Mouse (Mus musculus) lung, postnatal 0 days (tissue): ENCODE measurements around the gene Gas8. TPM values are rescaled to one million over a fixed set of nuclear protein-coding genes. Genes with fewer than 3 reads are reported as not detected.
"Not testable (repeated sequence)": the region's sequence is repeated elsewhere in the genome, so short reads cannot be mapped to it uniquely, and the experiment has no call there.

ENCODE experiments used
- ATAC-seq: fragments of 200-750 bp; cut with Nextera tagmentation; 2 replicates; pipeline ENCODE4 v1.8.0; 2017; ENCODE audit warnings: moderate library complexity
- DNase-seq: peaks from one replicate; pipeline ENCODE4 v3.0.0-alpha.2; 2016; ENCODE audit warnings: low spot score
- H3K27ac ChIP-seq: fragments of 300-500 bp; sonication (generic); 2 replicates; pipeline ENCODE4 v1.5.1; 2014; ENCODE audit warnings: antibody characterized with exemption, mild to moderate bottlenecking, low read length, mixed read lengths
- H3K27me3 ChIP-seq: fragments of 300-500 bp; sonication (generic); replicated peaks from 2 replicates; pipeline ENCODE4 v1.6.1; 2014; ENCODE audit warnings: low read length, mixed read lengths; ENCODE audit not compliant: insufficient read depth
- H3K36me3 ChIP-seq: fragments of 300-500 bp; sonication (generic); 2 replicates; pipeline ENCODE4 v1.6.1; 2014; ENCODE audit warnings: low read length, mixed read lengths; ENCODE audit not compliant: insufficient read depth
- H3K4me1 ChIP-seq: fragments of 300-500 bp; sonication (generic); 2 replicates; pipeline ENCODE4 v1.6.1; 2014; ENCODE audit warnings: antibody characterized with exemption, low read depth, low read length, mixed read lengths; ENCODE audit not compliant: insufficient read depth
- H3K4me2 ChIP-seq: fragments of 300-500 bp; sonication (generic); replicated peaks from 2 replicates; pipeline ENCODE4 v1.6.1; 2014; ENCODE audit warnings: low read depth, mild to moderate bottlenecking, low read length, moderate library complexity, mixed read lengths
- H3K4me3 ChIP-seq: fragments of 300-500 bp; sonication (generic); 2 replicates; pipeline ENCODE4 v1.5.1; 2014; ENCODE audit warnings: low read depth, low read length
- H3K9ac ChIP-seq: fragments of 300-500 bp; sonication (generic); replicated peaks from 2 replicates; pipeline ENCODE4 v1.6.1; 2014; ENCODE audit warnings: low read depth, mild to moderate bottlenecking
- H3K9me3 ChIP-seq: fragments of 300-500 bp; sonication (generic); 2 replicates; pipeline ENCODE4 v1.6.1; 2016; ENCODE audit warnings: low read length, mixed read lengths
- CTCF ChIP-seq: IDR thresholded peaks from 2 replicates; pipeline ENCODE4 v1.5.1; 2016; ENCODE audit warnings: antibody characterized with exemption, mild to moderate bottlenecking
- EP300 ChIP-seq: IDR thresholded peaks from 2 replicates; pipeline ENCODE4 v1.6.1; 2016; ENCODE audit warnings: antibody characterized with exemption, mild to moderate bottlenecking, control low read depth
- WGBS: fragments of 180-500 bp; shearing (Covaris S2); extraction: QIAGEN DNeasy Blood & Tissue Kit; methylation state at CpG from one replicate; pipeline ENCODE4 v1.1.7; 2014; 5-methylcytosine and 5-hydroxymethylcytosine counted together
- polyA plus RNA-seq: library from polyadenylated mRNA; unstranded; fragments of >200 nt; fragmentation: Nextera tagmentation; extraction: Ambion mirVana; gene quantifications from 2 replicates; pipeline ENCODE4 v1.2.1, GENCODE M21; 2015

Gas8 gene
- polyA plus RNA-seq, 1 experiment from 2014 or later = 19.6 TPM

- H3K36me3 ChIP-seq = peaks cover 34% of the 10 kb centered on the region
Observed at GRCm38 (mm10) chr8:123527720-123528489, 9.3 kb downstream of the Gas8 start.

GRCm38 (mm10) chr8:123536242-123536989 lies 17.8 kb downstream of the Gas8 start:
- ATAC-seq = no peak

More at GRCm38 (mm10) chr8:123527720-123528489, 9.3 kb downstream of the Gas8 start:
- DNase-seq = no peak
- 82% methylated on average over 25 of the region's 25 CpGs for WGBS
- Histone ChIP-seq H3K27me3 (no peaks in the 10 kb centered on the region), H3K9me3 (no peaks in the 10 kb centered on the region), H3K4me1 (no peaks in the 10 kb centered on the region), H3K4me3 (no peak overlapping the region), H3K27ac (no peak overlapping the region), H3K4me2 (no peak overlapping the region), H3K9ac (no peak overlapping the region)
- no peak for ATAC-seq
- TF ChIP-seq EP300 = no peak

GRCm38 (mm10) chr8:123536990-123537380 lies 18.4 kb downstream of the Gas8 start:
- no peak overlapping the region for H3K4me2 ChIP-seq
- ATAC-seq (no peak), DNase-seq (no peak)
- H3K4me1 ChIP-seq = no peaks in the 10 kb centered on the region
- no peaks in the 10 kb centered on the region for H3K9me3 ChIP-seq
- 38% methylated on average over 9 of the region's 10 CpGs for WGBS
- no peaks in the 10 kb centered on the region for H3K27me3 ChIP-seq
- H3K9ac ChIP-seq = no peak overlapping the region
- TF ChIP-seq CTCF (no peak), EP300 (no peak)
- H3K4me3 ChIP-seq = no peak overlapping the region
- peaks cover 28% of the 10 kb centered on the region; the same call in 1 of the 2 replicates for H3K36me3 ChIP-seq
- no peak overlapping the region for H3K27ac ChIP-seq

More at GRCm38 (mm10) chr8:123536242-123536989, 17.8 kb downstream of the Gas8 start:
- no peaks in the 10 kb centered on the region for H3K4me1 ChIP-seq
- no peaks in the 10 kb centered on the region for H3K9me3 ChIP-seq
- no peak for DNase-seq
- H3K9ac ChIP-seq = no peak overlapping the region
- WGBS = 92% methylated on average over 9 of the region's 9 CpGs
- no peak overlapping the region for H3K4me3 ChIP-seq
- no peak for TF ChIP-seq EP300
- TF ChIP-seq CTCF = no peak
- peaks cover 28% of the 10 kb centered on the region; the same call in 1 of the 2 replicates for H3K36me3 ChIP-seq
- H3K27me3 ChIP-seq = no peaks in the 10 kb centered on the region
- no peak overlapping the region for H3K27ac ChIP-seq
- H3K4me2 ChIP-seq = no peak overlapping the region

GRCm38 (mm10) chr8:123537641-123538040 lies 19.0 kb downstream of the Gas8 start:
- H3K36me3 ChIP-seq = peaks cover 21% of the 10 kb centered on the region; the same call in 1 of the 2 replicates
- H3K27ac ChIP-seq, H3K9ac ChIP-seq, H3K4me1 ChIP-seq, H3K27me3 ChIP-seq, H3K4me3 ChIP-seq, DNase-seq, H3K4me2 ChIP-seq, ATAC-seq, H3K9me3 ChIP-seq: not testable (repeated sequence)
- 58% methylated on average over 3 of the region's 14 CpGs for WGBS

- not testable (repeated sequence) for H3K4me3 ChIP-seq, H3K4me1 ChIP-seq, DNase-seq, H3K4me2 ChIP-seq, H3K27ac ChIP-seq, ATAC-seq, H3K9me3 ChIP-seq, H3K27me3 ChIP-seq, H3K9ac ChIP-seq, H3K36me3 ChIP-seq
- no CpG with 5 or more reads among the region's 45 CpGs for whole genome bisulfite sequencing
Observed at GRCm38 (mm10) chr8:123564221-123564620, 45.6 kb downstream of the Gas8 start.

GRCm38 (mm10) chr8:123575386-123575785 lies 56.8 kb downstream of the Gas8 start:
- H3K9me3 ChIP-seq, DNase-seq, H3K36me3 ChIP-seq, H3K4me3 ChIP-seq, H3K27ac ChIP-seq, H3K4me1 ChIP-seq, H3K4me2 ChIP-seq, ATAC-seq, H3K27me3 ChIP-seq, H3K9ac ChIP-seq: not testable (repeated sequence)
- 45% methylated on average over 1 of the region's 10 CpGs for WGBS

Other genes starting within 250 kb of the Gas8 start
- 4.5 and 6.0 TPM in 2 replicates for gene Fanca, start 200.3 kb upstream of the Gas8 start, polyA plus RNA-seq
- gene Spire2, start 186.1 kb upstream of the Gas8 start, polyA plus RNA-seq = 1.6 and 2.0 TPM in 2 replicates
- 133 and 144 TPM in 2 replicates for gene Tcf25, start 145.1 kb upstream of the Gas8 start, polyA plus RNA-seq
- not detected in 2 replicates for gene Mc1r, start 111.7 kb upstream of the Gas8 start, polyA plus RNA-seq
- 0.42 and 0.58 TPM in 2 replicates for gene Tubb3, start 107.4 kb upstream of the Gas8 start, polyA plus RNA-seq
- 11.2 and 11.6 TPM in 2 replicates for gene Def8, start 95.3 kb upstream of the Gas8 start, polyA plus RNA-seq
- gene Afg3l1, start 40.9 kb upstream of the Gas8 start, polyA plus RNA-seq = 28.3 and 32.1 TPM in 2 replicates
- gene Dbndd1, start 3.4 kb upstream of the Gas8 start, polyA plus RNA-seq = 1.7 and 1.8 TPM in 2 replicates
- 5.8 and 8.7 TPM in 2 replicates for gene Rhou, start 135.1 kb downstream of the Gas8 start, polyA plus RNA-seq